Comparison of ENCODE assay signal across 8 mouse cellular contexts in the genomic region with DNA sequence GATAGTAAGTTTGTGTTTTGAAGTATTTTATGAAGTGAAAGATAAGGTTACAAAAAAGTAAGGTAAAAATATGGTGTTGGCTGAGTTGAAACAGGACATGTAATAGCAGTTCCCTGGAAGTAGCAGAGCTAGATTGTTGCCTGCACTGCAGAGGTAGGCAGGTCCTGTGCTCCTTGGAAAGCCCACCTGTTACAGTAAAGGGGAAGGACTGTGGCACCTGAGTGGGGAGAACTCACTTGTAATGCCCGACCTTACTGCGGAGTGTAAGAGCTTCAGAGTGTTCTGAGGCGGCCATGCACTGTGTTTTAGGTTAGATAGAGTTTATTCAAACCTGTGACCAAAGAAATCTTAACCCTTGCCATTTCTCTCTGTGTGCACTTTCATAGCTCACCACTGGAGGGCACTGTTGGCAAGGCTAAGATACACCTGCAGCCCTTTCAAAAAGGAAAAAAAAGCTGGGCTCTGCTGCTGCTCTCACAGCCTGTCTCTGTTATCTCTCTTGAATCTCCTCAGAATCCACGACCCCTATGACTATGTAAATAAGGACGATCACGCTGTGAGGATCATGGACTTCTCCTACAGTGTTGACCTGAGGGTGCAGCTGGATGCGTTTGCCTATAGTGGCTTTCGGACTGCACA. TPM values are rescaled to one million over a fixed set of nuclear protein-coding genes. Genes with fewer than 3 reads are reported as not detected.
DNase-seq lines count a peak whose midpoint lies in the region; ATAC-seq and TF ChIP-seq lines count a peak whose summit lies in the region.

No protein-coding gene starts in this region.

- intact Hi-C loops in left cerebral cortex, postnatal 36 days (cut with DNase I), result loop anchor here (1.0 to 2.0 kb wide), 3 partner anchors 57 to 245 kb away; no protein-coding TSS in a partner anchor

- WGBS in intestine, postnatal 0 days, result 33% methylated on average over 8 of the region's 8 CpGs
- 41% methylated on average over 8 of the region's 8 CpGs for whole genome bisulfite sequencing in midbrain, embryonic 13.5 days

- no peak overlapping the region for H3K4me2 ChIP-seq in intestine, postnatal 0 days (replicated peaks; ENCODE audit: low read depth)
- H3K4me2 ChIP-seq in midbrain, embryonic 13.5 days (replicated peaks), result no peak overlapping the region

- peaks cover 49% of the 10 kb centered on the region for H3K36me3 ChIP-seq in intestine, postnatal 0 days (ENCODE audit: control insufficient read depth, insufficient read depth)
- H3K36me3 ChIP-seq in midbrain, embryonic 13.5 days, result peaks cover 37% of the 10 kb centered on the region

- H3K4me3 ChIP-seq in intestine, postnatal 0 days (ENCODE audit: low read depth, low read length), result no peak overlapping the region
- H3K4me3 ChIP-seq in midbrain, embryonic 13.5 days (replicated peaks), result no peak overlapping the region

- no peaks in the 10 kb centered on the region for H3K9me3 ChIP-seq in intestine, postnatal 0 days (ENCODE audit: control insufficient read depth)
- H3K9me3 ChIP-seq in midbrain, embryonic 13.5 days, result no peaks in the 10 kb centered on the region

- peak; percentile 90 for TF ChIP-seq CTCF in intestine, postnatal 0 days (IDR thresholded peaks at IDR 0.05; ENCODE audit: low read depth)

- no peaks in the 10 kb centered on the region for H3K27me3 ChIP-seq in intestine, postnatal 0 days (replicated peaks; ENCODE audit: control insufficient read depth, insufficient read depth, low read length)
- H3K27me3 ChIP-seq in midbrain, embryonic 13.5 days, result no peaks in the 10 kb centered on the region

- no peak overlapping the region for H3K27ac ChIP-seq in intestine, postnatal 0 days (ENCODE audit: low read depth, low read length)
- H3K27ac ChIP-seq in midbrain, embryonic 13.5 days, result no peak overlapping the region

- no peak overlapping the region for H3K9ac ChIP-seq in intestine, postnatal 0 days (ENCODE audit: low read depth, low read length)
- no peak overlapping the region for H3K9ac ChIP-seq in midbrain, embryonic 13.5 days (replicated peaks)

- peak; percentile 28 to 47 for DNase-seq in heart, adult 9 months (ENCODE audit: low spot score in 2 of 2)
- DNase-seq in heart, adult 11 months, result no peak
- DNase-seq in cerebellum, postnatal 14 days, result peak; percentile 85 to 88
- peak; percentile 57 for DNase-seq in gastrocnemius, adult 18-20 months (ENCODE audit: low spot score)
- DNase-seq in left cerebral cortex, postnatal 36 days (ENCODE audit: low spot score in 2 of 2), result peak; percentile 61 to 63
- peak; percentile 53 to 75 for DNase-seq in spleen, adult 18-20 months

- H3K4me1 ChIP-seq in intestine, postnatal 0 days (replicated peaks; ENCODE audit: control insufficient read depth, insufficient read depth, low read length), result no peaks in the 10 kb centered on the region
- no peaks in the 10 kb centered on the region for H3K4me1 ChIP-seq in midbrain, embryonic 13.5 days (replicated peaks)

- peak; percentile 44 for ATAC-seq in intestine, postnatal 0 days
- peak; percentile 83 for ATAC-seq in midbrain, embryonic 13.5 days

RNA-seq across cellular contexts. Expression of a gene that starts 25.1 kb away (rescaled TPM):
- not detected for total RNA-seq in gastrocnemius, adult 18-20 months (2021)
- polyA plus RNA-seq in intestine, postnatal 0 days (2015; fragmentation: Nextera tagmentation; extraction: Ambion mirVana), result 0.90 and 1.4 TPM in 2 replicates
- 100 to 1,000 TPM in 1 of 2 experiments, 10 to 100 TPM in 1; 83.4 to 104 TPM for total RNA-seq in left cerebral cortex, postnatal 36 days (2021)
- 20.1 and 21.1 TPM in 2 replicates for polyA plus RNA-seq in midbrain, embryonic 13.5 days (2015; fragmentation: Nextera tagmentation; extraction: Ambion mirVana)

RNA-seq across cellular contexts. Expression of a gene that starts 40.0 kb away (rescaled TPM):
- total RNA-seq in gastrocnemius, adult 18-20 months (2021), result under 1 TPM; 0.21 to 0.71 TPM
- polyA plus RNA-seq in intestine, postnatal 0 days (2015; fragmentation: Nextera tagmentation; extraction: Ambion mirVana), result 8.9 and 9.9 TPM in 2 replicates
- 1 to 10 TPM in 1 of 2 experiments, under 1 TPM in 1; 0.42 to 2.3 TPM for total RNA-seq in left cerebral cortex, postnatal 36 days (2021)
- 37.4 and 38.0 TPM in 2 replicates for polyA plus RNA-seq in midbrain, embryonic 13.5 days (2015; fragmentation: Nextera tagmentation; extraction: Ambion mirVana)

Comparison
In these comparisons a context has a peak if more than half of its experiments do, and no peak if none do; other contexts are left out.
1. RNA of a gene that starts 25.1 kb away (total RNA-seq): 83.4 to 104 TPM in left cerebral cortex, postnatal 36 days; not detected in gastrocnemius, adult 18-20 months; every median in the first group is over 10 times any median in the second.